ENCODE assay signal across 8 mouse cellular contexts in genomic region chr5:149815879-149816278, GRCm38 (mm10).
A peak's percentile ranks its signal among the peaks of the same experiment; 100 is the strongest.
DNase-seq lines count a peak whose midpoint lies in the region; TF ChIP-seq lines count a peak whose summit lies in the region.
"Had no signal": no experiment of that assay in that cellular context is flagged by ENCODE, and none has a peak within 500 bp of the region (broad histone marks: within the 10 kb centered on the region; RNA-seq: fewer than 3 reads in every experiment).

No protein-coding gene starts in this region.

- TF ChIP-seq CTCF in olfactory bulb, adult 2 months (IDR thresholded peaks at IDR 0.05; ENCODE audit: insufficient read depth, low read depth, low read length) = peak; percentile 53

- DNase-seq in ovary, postnatal 10 days (ENCODE audit: low spot score) = peak; percentile 20
- no peak for DNase-seq in ovary, adult 18-20 months (ENCODE audit: low spot score)
- peak; percentile 2 for DNase-seq in T-cell, adult 2 months (ENCODE audit: low spot score)
- DNase-seq in cerebellum, postnatal 36 days = peak; percentile 16 to 33
- peak; percentile 46 for DNase-seq in gastrocnemius, postnatal 14 days
- DNase-seq in left cerebral cortex, postnatal 25 days (ENCODE audit: low spot score in 2 of 2) = peak; percentile 30 to 33

- no peaks in the 10 kb centered on the region for H3K4me1 ChIP-seq in olfactory bulb, adult 2 months (ENCODE audit: control insufficient read depth, insufficient read depth, low read length)

- no peak overlapping the region for H3K4me3 ChIP-seq in olfactory bulb, adult 2 months (ENCODE audit: insufficient read depth, low read depth, low read length)
- H3K4me3 ChIP-seq: heart, embryonic 13.5 days had no signal

- 27% methylated on average over 3 of the region's 3 CpGs for WGBS in olfactory bulb, adult 2 months

- TF ChIP-seq POLR2A in olfactory bulb, adult 2 months (IDR thresholded peaks at IDR 0.05; ENCODE audit: insufficient read depth, low read depth, low read length) = no peak

- H3K27ac ChIP-seq in olfactory bulb, adult 2 months (ENCODE audit: insufficient read depth, low read depth, low read length) = no peak overlapping the region
- H3K27ac ChIP-seq: heart, embryonic 13.5 days had no signal

- intact Hi-C loops in gastrocnemius, postnatal 14 days (cut with DNase I; ENCODE audit: low total_unique reads) = loop anchor here (5.0 kb wide), 1 partner anchor 36 kb away; no protein-coding TSS in a partner anchor
- intact Hi-C loops in left cerebral cortex, postnatal 25 days (cut with DNase I) = loop anchor here (2.0 to 5.0 kb wide), 2 partner anchors 35 to 206 kb away; no protein-coding TSS in a partner anchor
